Mouse (Mus musculus): ENCODE measurements around the gene Scube3.

- TF ChIP-seq POLR2A (IDR thresholded peaks at IDR 0.05; ENCODE audit: low read depth, low read length) (no peak), CTCF (IDR thresholded peaks at IDR 0.05; ENCODE audit: borderline replicate concordance, insufficient read depth, low read length) (no peak)
Observed at GRCm38 (mm10) chr17:28101284-28101887, 40.6 kb upstream of the Scube3 start.
